Mouse (Mus musculus) frontal cortex, adult (tissue): Measurements from ENCODE around the gene Ocel1.

ENCODE experiments used
- ATAC-seq: cut with Nextera tagmentation; 2 replicates; pipeline ENCODE4 v1.9.2; 2017; ENCODE audit warnings: mild to moderate bottlenecking, moderate library complexity, mixed read lengths; ENCODE audit not compliant: low TSS enrichment

The Ocel1 gene

GRCm38 (mm10) chr8:71403107-71403885 is 32.2 kb downstream of the Ocel1 start:
- no peak for ATAC-seq

DNA sequence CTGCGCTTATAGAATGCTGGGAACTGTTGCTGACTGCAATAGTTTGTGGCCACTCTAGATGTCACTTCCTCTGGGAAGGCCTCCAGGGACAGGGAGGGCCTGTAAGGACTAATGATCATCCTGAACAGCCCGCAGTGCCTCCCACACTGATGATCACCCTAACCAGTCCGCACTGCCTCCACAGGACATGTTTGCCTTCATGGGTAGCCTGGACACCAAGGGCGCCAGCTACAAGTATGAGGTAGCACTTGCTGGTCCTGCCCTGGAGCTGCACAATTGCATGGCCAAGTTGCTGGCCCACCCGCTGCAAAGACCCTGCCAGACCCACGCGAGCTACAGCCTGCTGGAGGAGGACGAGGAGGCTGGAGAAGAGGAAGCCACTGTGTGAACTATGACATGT is 32.9 kb downstream of the Ocel1 start:
- ATAC-seq, result no peak

DNA sequence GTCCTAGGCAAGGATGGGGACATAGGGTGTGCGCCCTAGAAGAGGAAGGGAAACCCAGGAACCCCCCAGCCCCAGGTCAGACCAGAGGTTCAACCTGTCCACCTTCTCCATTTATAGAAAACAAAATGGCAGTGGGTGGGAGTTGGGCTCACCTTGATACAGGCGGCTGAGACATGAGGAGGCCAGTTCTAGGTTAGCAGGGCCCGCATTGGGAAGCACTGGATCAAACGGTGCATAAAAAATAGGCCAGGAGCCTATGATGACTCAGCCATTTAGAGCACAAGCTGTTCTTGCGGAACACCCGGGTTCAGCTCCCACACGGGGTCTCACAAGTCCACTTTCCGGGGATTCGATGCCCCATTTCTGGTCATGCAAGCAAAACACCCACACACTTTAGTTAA is 33.9 kb downstream of the Ocel1 start:
- ATAC-seq, result no peak

DNA sequence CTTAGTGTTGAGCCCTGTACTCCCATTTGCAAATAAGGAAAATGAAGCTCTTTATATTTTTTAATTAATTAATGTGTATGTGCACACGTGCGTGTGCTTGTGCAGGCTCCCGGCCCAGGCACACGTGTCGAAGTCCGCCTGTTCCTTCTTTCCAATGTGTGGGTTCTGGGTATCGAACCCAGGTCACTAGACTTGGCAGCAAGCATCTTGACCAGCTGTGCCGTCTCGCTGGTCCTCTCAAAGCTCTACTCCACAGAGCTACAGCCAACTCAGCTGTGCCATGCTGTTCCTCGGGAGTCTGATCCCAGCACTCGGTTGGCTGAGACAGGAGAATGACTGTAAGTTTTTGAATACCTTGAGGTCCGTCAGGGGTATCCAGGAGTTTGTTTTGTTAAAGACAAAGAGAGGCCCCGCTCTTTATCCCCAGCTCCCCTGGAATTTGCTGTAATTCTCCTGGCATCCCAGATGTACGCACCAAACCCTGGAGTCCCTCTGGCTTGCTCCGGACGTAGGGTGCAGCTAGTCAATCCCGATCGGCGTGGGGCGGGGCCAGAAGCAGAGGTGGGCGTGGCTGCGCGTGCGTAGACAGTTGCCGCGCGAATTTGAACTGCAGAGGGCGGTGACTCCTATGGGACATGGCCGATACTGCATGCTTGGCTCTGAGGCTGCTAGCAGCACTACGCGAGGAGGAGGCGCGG is 34.5 kb downstream of the Ocel1 start, which contains the start of gene Ankle1:
Gene Ankle1 (plus strand): TSS at position 610 of the 698 bp plus-strand sequence.
- ATAC-seq, result peak; percentile 86

DNA sequence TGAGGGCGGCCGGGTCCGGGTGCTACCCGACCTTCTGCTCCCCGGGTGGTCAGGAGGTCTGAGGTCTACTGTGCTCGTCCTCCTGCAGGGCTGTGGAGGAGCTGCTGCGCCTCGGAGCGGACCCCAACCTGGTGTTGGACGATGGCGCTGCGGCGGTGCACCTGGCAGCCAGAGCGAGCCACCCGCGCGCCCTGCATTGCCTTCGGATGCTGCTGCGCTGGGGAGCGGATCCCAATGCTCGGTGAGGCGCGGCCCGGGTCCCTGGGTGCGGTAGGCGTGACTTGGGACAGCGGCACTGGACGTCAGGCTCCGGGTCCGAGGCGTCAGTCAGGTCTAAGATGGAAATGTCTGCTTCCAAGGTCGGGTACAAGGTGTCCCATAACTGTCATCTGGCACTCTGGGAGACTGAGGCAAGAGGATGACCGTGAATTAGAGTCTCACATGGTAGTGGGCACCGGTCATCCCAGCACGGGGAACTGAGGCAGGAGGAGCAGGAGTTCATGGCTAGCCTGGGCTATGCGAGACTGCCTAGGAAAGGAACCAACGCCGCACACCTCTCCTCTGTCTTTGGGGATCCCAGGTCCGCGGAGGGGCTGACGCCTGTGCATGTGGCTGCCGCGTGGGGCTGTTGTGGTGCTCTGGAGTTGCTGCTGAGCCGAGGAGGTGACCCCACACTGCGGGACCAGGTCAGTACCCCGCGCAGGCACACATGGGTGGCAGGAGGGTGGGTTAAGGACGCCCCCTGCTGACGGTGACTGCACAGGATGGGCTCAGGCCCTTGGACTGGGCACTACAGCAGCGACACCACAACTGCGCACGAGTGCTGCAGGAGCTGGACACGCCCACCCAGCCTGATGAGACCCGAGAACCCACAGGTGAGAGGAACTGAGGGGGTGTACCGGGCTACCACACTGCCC is 35.3 kb downstream of the Ocel1 start:
- ATAC-seq, result no peak

DNA sequence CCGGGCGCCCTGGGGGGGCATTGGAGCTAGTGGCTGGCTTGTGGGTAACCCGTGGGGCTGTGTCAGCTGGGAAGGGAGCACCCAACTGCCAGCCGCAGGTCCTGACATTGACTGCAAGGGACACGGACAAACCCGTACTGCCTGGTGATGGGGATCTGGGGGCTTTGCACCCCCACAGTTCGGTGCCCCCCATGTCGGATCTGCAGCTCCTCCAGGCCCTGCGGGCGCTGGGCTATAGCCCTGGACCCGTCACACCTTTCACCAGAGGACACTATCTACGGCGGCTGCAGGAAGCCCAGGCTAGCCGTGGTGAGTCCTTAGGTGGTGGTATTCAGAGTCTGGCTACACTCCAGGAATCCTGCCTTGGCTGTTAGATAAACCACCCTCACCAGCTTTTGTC is 36.3 kb downstream of the Ocel1 start:
- no peak for ATAC-seq

GRCm38 (mm10) chr8:71408231-71408630 is 37.1 kb downstream of the Ocel1 start:
- no peak for ATAC-seq

- no peak for ATAC-seq
Observed at GRCm38 (mm10) chr8:71411535-71412273, 40.6 kb downstream of the Ocel1 start.

DNA sequence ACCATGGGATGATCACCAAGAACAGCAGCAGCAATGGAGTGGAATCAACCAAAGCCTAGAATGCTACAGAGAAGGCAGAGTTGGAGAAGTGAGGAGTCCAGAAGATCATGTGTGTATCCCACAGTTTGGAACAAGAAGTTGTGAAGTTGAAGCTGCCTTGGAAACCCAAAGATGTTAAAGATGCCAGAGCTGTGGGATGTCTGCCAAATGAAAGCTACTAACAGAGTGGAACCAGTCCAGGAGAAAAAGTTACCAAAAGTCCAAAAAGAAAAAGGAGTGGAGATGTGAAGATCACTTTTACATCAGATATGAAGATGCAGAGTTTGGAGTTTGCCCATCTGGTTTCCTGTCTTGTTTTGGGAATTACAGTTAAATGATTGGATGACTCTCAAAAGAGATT is 51.0 kb downstream of the Ocel1 start:
- ATAC-seq, result no peak
